Mouse (Mus musculus) cortical plate, adult 2 months (tissue): ENCODE results near the gene Nrcam. TPM values are rescaled to one million over a fixed set of nuclear protein-coding genes. Genes with fewer than 3 reads are reported as not detected.
A peak's percentile ranks its signal among the peaks of the same experiment; 100 is the strongest.

Experiments used
- H3K27ac ChIP-seq: fragments of 200-500 bp; 2 replicates; pipeline ENCODE4 v1.5.1; 2012; ENCODE audit warnings: low read length, control low read depth, inconsistent platforms; ENCODE audit not compliant: insufficient read depth
- H3K4me1 ChIP-seq: fragments of 200-500 bp; 2 replicates; pipeline ENCODE4 v1.6.1; 2011; ENCODE audit warnings: low read length; ENCODE audit not compliant: control insufficient read depth, insufficient read depth
- H3K4me3 ChIP-seq: fragments of 200-500 bp; 2 replicates; pipeline ENCODE4 v1.5.1; 2011; ENCODE audit warnings: mild to moderate bottlenecking, low read length, control low read depth; ENCODE audit not compliant: insufficient read depth
- CTCF ChIP-seq: fragments of 200-500 bp; IDR thresholded peaks from 2 replicates; pipeline ENCODE4 v1.5.1; 2011; ENCODE audit warnings: mild to moderate bottlenecking, control low read depth, low read length; ENCODE audit not compliant: insufficient read depth; ENCODE audit errors: extremely low read depth
- POLR2A ChIP-seq: fragments of 200-500 bp; IDR thresholded peaks from 2 replicates; pipeline ENCODE4 v1.6.1; 2011; ENCODE audit warnings: mild to moderate bottlenecking, low read length, control low read depth; ENCODE audit not compliant: insufficient read depth; ENCODE audit errors: extremely low read depth
- polyA plus RNA-seq: library from polyadenylated mRNA; depleted of rRNA; stranded (reverse); fragments of >200 nt; gene quantifications from 2 replicates; pipeline ENCODE4 v1.2.3, GENCODE M21; 2012

Nrcam gene
- polyA plus RNA-seq, 1 experiment: 178 TPM

GRCm38 (mm10) chr12:44422867-44423255 lies 94.2 kb downstream of the Nrcam start:
- H3K4me3 ChIP-seq: no peak overlapping the region
- no peaks in the 10 kb centered on the region; the same call in 1 of the 2 replicates for H3K4me1 ChIP-seq
- no peak overlapping the region for H3K27ac ChIP-seq

DNA sequence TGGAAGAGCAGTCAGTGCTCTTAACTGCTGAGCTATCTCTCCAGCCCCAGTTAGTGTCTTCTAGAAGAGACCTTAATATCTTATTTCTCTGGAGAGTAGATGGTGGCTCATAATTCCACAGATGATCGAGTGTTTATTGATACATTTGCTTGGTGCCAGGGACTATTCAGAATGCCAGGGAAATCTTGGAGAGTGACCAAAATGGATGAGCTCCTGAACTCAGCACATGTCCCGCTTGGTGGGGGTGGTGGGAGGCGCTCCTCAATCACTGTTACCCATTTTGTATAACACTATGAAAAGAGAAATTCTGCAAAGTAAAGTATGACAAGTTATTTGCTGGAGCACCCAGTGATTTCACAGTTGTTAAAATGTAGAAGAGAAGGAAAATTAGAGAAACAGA lies 95.3 kb downstream of the Nrcam start:
- no peaks in the 10 kb centered on the region; the same call in 1 of the 2 replicates for H3K4me1 ChIP-seq
- no peak overlapping the region for H3K4me3 ChIP-seq
- H3K27ac ChIP-seq: no peak overlapping the region
- TF ChIP-seq CTCF (no peak), POLR2A (no peak)

More at GRCm38 (mm10) chr12:44422867-44423255, 94.2 kb downstream of the Nrcam start:
- TF ChIP-seq POLR2A (no peak), CTCF (no peak)

DNA sequence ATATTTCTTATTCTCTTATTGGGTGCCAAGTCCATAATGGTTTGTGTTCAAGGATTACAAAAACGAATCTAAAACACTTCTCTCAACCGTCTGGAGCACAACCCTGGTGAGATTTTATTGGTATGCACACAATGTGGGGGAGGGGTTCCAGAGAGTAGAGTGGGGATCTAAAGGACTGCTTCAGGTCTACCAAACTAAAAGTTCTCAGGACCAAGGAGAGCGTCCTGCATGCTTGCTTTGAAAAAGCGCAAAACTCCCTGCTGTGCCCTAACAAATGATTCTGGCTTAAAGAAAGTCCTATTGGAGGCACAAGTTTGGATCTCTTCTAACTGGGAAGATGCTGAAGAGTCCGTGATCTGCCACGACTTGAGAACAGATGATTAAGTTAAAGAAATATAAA lies 96.4 kb downstream of the Nrcam start:
- Histone ChIP-seq H3K4me3 (no peak overlapping the region), H3K4me1 (no peaks in the 10 kb centered on the region; the same call in 1 of the 2 replicates), H3K27ac (no peak overlapping the region)
- TF ChIP-seq CTCF (no peak), POLR2A (no peak)

- Histone ChIP-seq H3K27ac (no peak overlapping the region), H3K4me1 (peaks cover 9% of the 10 kb centered on the region; the same call in 1 of the 2 replicates), H3K4me3 (no peak overlapping the region)
- no peak for TF ChIP-seq POLR2A
Observed at GRCm38 (mm10) chr12:44430335-44430734, 101.7 kb downstream of the Nrcam start.

GRCm38 (mm10) chr12:44430996-44431395 lies 102.3 kb downstream of the Nrcam start:
- Histone ChIP-seq H3K27ac (peak overlapping the region; percentile 67; the same call in 1 of the 2 replicates), H3K4me3 (no peak overlapping the region)
- TF ChIP-seq CTCF (no peak), POLR2A (no peak)

DNA sequence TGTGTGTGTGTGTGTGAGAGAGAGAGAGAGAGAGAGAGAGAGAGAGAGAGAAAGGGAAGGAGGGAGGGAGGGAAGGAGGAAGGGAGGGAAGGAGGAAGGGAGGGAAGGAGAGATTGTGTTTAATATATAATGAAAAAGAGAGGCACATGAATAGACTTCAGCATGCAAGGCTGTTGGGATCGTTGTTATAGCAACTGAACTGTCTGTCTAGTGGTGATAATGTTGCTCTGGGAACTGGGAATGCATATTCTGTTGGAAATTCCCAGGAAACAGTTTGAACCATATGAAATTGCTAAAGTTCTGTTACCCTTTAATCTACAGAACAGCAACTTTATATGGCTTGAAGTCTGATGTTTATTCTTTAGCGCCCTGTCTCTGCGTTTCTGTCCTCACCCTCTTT lies 104.0 kb downstream of the Nrcam start:
- Histone ChIP-seq H3K27ac (no peak overlapping the region), H3K4me3 (no peak overlapping the region), H3K4me1 (peaks cover 12% of the 10 kb centered on the region)
- TF ChIP-seq CTCF: no peak
- TF ChIP-seq POLR2A: no peak

More at GRCm38 (mm10) chr12:44430996-44431395, 102.3 kb downstream of the Nrcam start:
- H3K4me1 ChIP-seq: peaks cover 9% of the 10 kb centered on the region; the same call in 1 of the 2 replicates

- H3K27ac ChIP-seq: peak overlapping the region; percentile 12; the same call in 1 of the 2 replicates
- H3K4me3 ChIP-seq: no peak overlapping the region
Observed at GRCm38 (mm10) chr12:44437046-44437827, 108.6 kb downstream of the Nrcam start.

DNA sequence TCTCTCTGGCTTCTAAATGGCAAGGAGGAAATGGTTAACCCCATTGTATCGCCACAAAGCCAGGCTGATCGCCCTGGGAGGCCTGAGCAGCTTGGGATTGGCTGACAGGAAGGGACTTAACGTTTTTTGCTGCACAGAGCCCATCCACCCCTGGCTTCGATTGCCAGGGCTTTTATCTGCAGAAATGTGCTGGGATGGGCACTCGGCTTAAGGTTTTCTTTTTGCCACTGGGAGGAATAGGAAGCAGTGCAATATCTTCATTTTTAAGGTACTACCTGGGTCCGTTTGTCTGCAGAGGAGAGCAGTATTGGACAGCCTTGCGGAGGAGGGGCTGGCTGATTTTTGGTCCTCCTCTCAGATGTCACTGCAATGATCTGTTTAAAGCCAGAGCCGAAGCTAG lies 110.2 kb downstream of the Nrcam start:
- no peak for TF ChIP-seq POLR2A
- TF ChIP-seq CTCF: no peak
- no peak overlapping the region for H3K4me3 ChIP-seq
- H3K4me1 ChIP-seq: peaks cover 6% of the 10 kb centered on the region
- H3K27ac ChIP-seq: peak overlapping the region; percentile 19

More at GRCm38 (mm10) chr12:44437046-44437827, 108.6 kb downstream of the Nrcam start:
- TF ChIP-seq POLR2A (no peak), CTCF (no peak)
- peaks cover 6% of the 10 kb centered on the region for H3K4me1 ChIP-seq

DNA sequence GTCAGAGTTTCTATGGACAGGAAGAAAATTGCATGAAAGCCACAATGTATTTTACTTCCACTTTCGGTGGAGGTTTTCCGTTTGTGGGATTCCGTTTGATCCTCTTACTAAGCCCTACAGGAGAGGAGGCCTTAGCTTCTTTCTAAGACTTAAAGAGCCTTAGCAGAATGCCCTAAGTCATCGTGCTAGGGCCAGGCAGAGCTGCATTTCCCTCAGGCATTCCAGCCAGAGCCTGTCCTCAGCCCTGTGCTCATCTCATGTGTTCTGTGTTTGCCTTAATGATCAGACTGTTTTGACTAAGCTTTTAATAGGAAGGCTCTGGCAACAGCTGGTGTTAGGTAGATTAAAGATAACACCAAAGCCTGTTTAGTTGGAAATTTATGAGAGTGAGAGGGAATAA lies 111.5 kb downstream of the Nrcam start:
- TF ChIP-seq CTCF (no peak), POLR2A (no peak)
- Histone ChIP-seq H3K4me1 (peaks cover 6% of the 10 kb centered on the region), H3K27ac (no peak overlapping the region), H3K4me3 (no peak overlapping the region)

DNA sequence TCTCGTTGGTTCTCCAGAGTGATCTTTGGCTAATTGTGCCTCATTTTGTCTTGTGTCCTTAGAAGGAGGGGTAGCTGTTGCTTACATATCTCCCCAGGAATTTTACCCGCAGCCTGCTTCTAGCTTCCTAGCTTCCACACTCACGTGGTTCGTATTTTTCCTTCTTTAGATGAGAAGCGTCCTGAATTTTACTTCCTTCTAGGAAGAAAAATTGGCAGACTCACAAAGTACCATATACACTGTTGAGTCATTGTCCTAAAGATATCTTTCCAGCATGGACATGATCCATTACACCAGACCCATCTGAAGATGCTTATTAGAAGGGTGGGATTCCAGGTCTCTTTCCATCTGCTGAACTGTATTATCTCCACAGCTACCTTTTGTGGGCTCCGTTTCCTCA lies 122.2 kb downstream of the Nrcam start:
- TF ChIP-seq POLR2A (no peak), CTCF (no peak)
- peaks cover 2% of the 10 kb centered on the region; the same call in 1 of the 2 replicates for H3K4me1 ChIP-seq
- H3K4me3 ChIP-seq: no peak overlapping the region
- H3K27ac ChIP-seq: no peak overlapping the region; the same call in 1 of the 2 replicates

GRCm38 (mm10) chr12:44451742-44452141 lies 123.1 kb downstream of the Nrcam start:
- TF ChIP-seq CTCF (peak; percentile 22; the same call in 1 of the 2 replicates), POLR2A (no peak)
- H3K4me1 ChIP-seq: peaks cover 2% of the 10 kb centered on the region; the same call in 1 of the 2 replicates
- no peak overlapping the region for H3K27ac ChIP-seq
- H3K4me3 ChIP-seq: no peak overlapping the region
